Mouse (Mus musculus) gastrocnemius, adult 2 months (tissue): ENCODE data around the gene Platr17. TPM values are rescaled to one million over a fixed set of nuclear protein-coding genes. Genes with fewer than 3 reads are reported as not detected.

Experiments
- DNase-seq: peaks from one replicate; pipeline ENCODE4 v3.0.0; 2022
- H3K27ac ChIP-seq: fragments of 200-600 bp; 2 replicates; pipeline ENCODE4 v1.8.1; 2022; ENCODE audit warnings: mild to moderate bottlenecking
- H3K4me3 ChIP-seq: fragments of 200-600 bp; 2 replicates; pipeline ENCODE4 v1.8.1; 2022; ENCODE audit warnings: mild to moderate bottlenecking, moderate library complexity
- CTCF ChIP-seq: fragments of 200-600 bp; IDR thresholded peaks from 2 replicates; pipeline ENCODE4 v1.8.1; 2022; ENCODE audit warnings: antibody characterized with exemption, mild to moderate bottlenecking, moderate library complexity
- intact Hi-C: fragments of 180-260 bp; cut with DNase I; formaldehyde crosslinking; loops from one replicate; pipeline ENCODE4 v1.15.1; 2025
- microRNA-seq: library from miRNA; unstranded; fragments of <30 nt; microRNA quantifications from one replicate; pipeline ENCODE4 v1.2.0, GENCODE M21; 2021
- total RNA-seq, 2 experiments: library from RNA; stranded (reverse); gene quantifications; 2 replicates each; pipeline ENCODE4 v1.2.3; 2021

Gene Platr17
- total RNA-seq, 2 experiments from 2014 or later = not detected

DNA sequence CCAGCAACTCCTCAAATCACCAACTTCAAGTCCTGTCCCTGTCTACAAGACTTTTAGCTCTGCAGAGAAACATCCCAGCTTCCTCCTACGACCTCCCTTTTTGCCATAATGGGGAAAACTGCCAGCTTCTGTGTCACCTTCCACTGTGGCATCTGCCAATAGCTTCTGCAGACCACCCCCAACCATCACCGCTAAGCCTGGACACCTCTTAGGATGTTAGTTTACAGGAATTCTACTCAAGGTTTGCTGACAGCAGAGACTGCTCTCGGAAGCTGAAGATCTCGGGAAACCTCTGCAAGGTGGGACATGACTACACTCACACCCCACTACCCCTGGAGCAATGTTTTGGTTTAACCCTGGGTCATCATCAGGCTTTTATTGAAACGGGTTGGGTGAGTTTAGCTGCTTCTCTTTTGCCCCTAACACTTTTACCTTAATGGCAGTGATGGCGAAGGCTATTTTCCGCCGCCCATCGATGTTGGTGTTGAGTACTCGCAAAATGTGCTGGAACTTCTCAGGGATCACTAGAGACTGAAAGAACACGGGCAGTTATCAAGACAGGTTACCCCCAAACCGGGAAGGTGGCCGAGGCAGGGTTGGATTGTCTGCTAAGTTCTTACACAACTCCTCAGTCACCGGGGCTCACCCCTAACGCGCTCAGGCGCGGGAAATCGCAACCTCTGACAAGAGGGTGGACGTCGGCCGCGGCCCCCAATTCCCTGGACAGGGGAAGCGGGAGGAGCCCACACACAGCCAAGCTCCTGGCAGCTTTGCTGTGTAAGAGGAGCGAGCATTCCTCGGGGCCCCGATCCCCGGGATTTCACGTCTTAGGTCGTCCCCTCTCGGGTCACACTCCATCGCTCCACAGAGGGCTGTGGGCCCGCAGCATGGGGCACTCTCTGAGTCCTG lies 50.0 kb downstream of the Platr17 start:
- intact Hi-C loops = loop anchor here (2.0 to 5.0 kb wide), 2 partner anchors 14 to 67 kb away; partner anchors contain the start of genes Pfdn6, Ring1 and Wdr46
- no peak for TF ChIP-seq CTCF
- peak; percentile 66 for DNase-seq
- Histone ChIP-seq H3K4me3 (peak overlapping the region; percentile 92), H3K27ac (peak overlapping the region; percentile 98)

DNA sequence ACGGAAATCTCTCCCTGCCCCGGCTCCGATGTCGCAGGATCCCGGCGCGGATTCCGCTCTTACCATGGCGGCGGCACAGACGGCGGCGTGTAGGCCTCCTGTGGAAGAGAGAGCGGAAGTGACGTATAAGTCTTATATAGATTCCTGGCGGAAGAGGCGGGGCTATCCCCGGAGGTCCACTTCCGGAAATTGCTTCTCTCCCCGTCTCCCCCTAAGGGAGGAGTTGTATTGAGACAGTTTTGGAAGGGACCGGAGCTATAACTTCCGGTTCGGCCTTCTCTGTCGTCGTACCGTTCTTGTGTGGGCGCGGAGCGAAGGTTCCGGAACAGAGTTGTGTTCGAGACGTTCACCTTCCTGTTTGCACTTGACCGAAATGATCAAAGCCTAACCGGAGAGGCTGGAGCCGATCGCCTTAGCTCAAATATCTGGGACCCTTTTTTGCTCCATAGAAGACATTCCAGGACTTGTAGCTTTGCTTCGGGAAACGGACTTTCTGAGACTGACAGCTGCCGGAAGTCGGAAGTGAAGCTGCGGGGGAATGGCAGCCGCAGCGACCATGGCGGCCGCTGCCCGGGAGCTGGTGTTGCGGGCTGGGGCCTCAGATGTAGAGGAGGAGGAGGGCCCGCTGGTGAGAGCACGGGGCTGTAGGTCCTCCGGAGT lies 50.8 kb downstream of the Platr17 start, which contains the start of the genes Vps52 and Rps18:
Gene Vps52 (plus strand): TSS at position 258 of the 660 bp plus-strand sequence.
Gene Rps18 (minus strand): TSS at position 447 of the 660 bp plus-strand sequence.
- peak within 1 kb of the TSS; percentile 92 for H3K4me3 ChIP-seq
- H3K27ac ChIP-seq = peak within 1 kb of the TSS; percentile 98
- DNase-seq = peak; percentile 92
- TF ChIP-seq CTCF = no peak
- intact Hi-C loops = loop anchor here (2.0 to 5.0 kb wide), 2 partner anchors 15 to 67 kb away; partner anchors contain the start of genes Pfdn6, Ring1 and Wdr46

Small RNA genes lying within 50 kb of the gene (microRNA-seq; reads per million reads assigned to microRNA genes)
- not detected for gene Gm27740

Other genes with a start within 250 kb of the Platr17 start
- 10 to 100 TPM; 79.1 to 95.6 TPM for gene Hnrnpm, start 218.3 kb upstream of the Platr17 start, total RNA-seq
- 10 to 100 TPM; 88.8 to 90.7 TPM for gene March2, start 186.5 kb upstream of the Platr17 start, total RNA-seq
- 100 to 1,000 TPM; 134 to 150 TPM for gene Rab11b, start 144.6 kb upstream of the Platr17 start, total RNA-seq
- 1 to 10 TPM; 1.4 to 5.9 TPM for gene Angptl4, start 123.3 kb upstream of the Platr17 start, total RNA-seq
- gene Kank3, start 94.6 kb upstream of the Platr17 start, total RNA-seq = 10 to 100 TPM; 15.7 to 24.5 TPM
- gene Rps28, start 80.6 kb upstream of the Platr17 start, total RNA-seq = 100 to 1,000 TPM; 541 to 640 TPM
- 100 to 1,000 TPM; 351 to 407 TPM for gene Ndufa7, start 80.6 kb upstream of the Platr17 start, total RNA-seq
- 10 to 100 TPM; 13.8 to 16.1 TPM for gene Cd320, start 62.0 kb upstream of the Platr17 start, total RNA-seq
- gene Gm7029, start 31.3 kb upstream of the Platr17 start, total RNA-seq = not detected
- gene Kifc1, start 14.5 kb upstream of the Platr17 start, total RNA-seq = under 1 TPM; 0.23 to 0.33 TPM
- gene Daxx, start 4.3 kb downstream of the Platr17 start, total RNA-seq = 10 to 100 TPM; 13.3 to 13.9 TPM
- 10 to 100 TPM; 34.0 to 44.4 TPM for gene Tapbp, start 10.8 kb downstream of the Platr17 start, total RNA-seq
- gene Zbtb22, start 10.8 kb downstream of the Platr17 start, total RNA-seq = 10 to 100 TPM; 14.5 to 14.8 TPM
- gene Rgl2, start 24.4 kb downstream of the Platr17 start, total RNA-seq = 10 to 100 TPM; 31.4 to 34.0 TPM
- 10 to 100 TPM; 51.2 to 67.6 TPM for gene Pfdn6, start 35.2 kb downstream of the Platr17 start, total RNA-seq
- 1 to 10 TPM; 8.6 to 8.8 TPM for gene Wdr46, start 35.5 kb downstream of the Platr17 start, total RNA-seq
- gene B3galt4, start 46.4 kb downstream of the Platr17 start, total RNA-seq = 1 to 10 TPM; 1.3 to 1.4 TPM
- 10 to 100 TPM; 31.7 to 33.4 TPM for gene Vps52, start 50.7 kb downstream of the Platr17 start, total RNA-seq
- gene Rps18, start 50.9 kb downstream of the Platr17 start, total RNA-seq = 100 to 1,000 TPM; 364 to 443 TPM
- gene H2-K1, start 95.2 kb downstream of the Platr17 start, total RNA-seq = 10 to 100 TPM; 28.2 to 41.1 TPM
- 10 to 100 TPM; 11.6 to 12.8 TPM for gene Ring1, start 119.5 kb downstream of the Platr17 start, total RNA-seq
- gene H2-Ke6, start 122.9 kb downstream of the Platr17 start, total RNA-seq = 10 to 100 TPM; 69.9 to 82.3 TPM
- 10 to 100 TPM; 44.6 to 49.5 TPM for gene Slc39a7, start 126.5 kb downstream of the Platr17 start, total RNA-seq
- 10 to 100 TPM; 40.5 to 41.7 TPM for gene Rxrb, start 126.7 kb downstream of the Platr17 start, total RNA-seq
- 1 to 10 TPM; 3.0 to 9.6 TPM for gene Col11a2, start 134.3 kb downstream of the Platr17 start, total RNA-seq
- not detected for gene H2-Oa, start 187.2 kb downstream of the Platr17 start, total RNA-seq
- gene H2-DMa, start 214.4 kb downstream of the Platr17 start, total RNA-seq = 1 to 10 TPM; 3.0 to 3.1 TPM
- 10 to 100 TPM; 70.3 to 88.9 TPM for gene Brd2, start 217.5 kb downstream of the Platr17 start, total RNA-seq
- gene H2-DMb2, start 238.2 kb downstream of the Platr17 start, total RNA-seq = under 1 TPM; 0.46 to 0.47 TPM
- under 1 TPM; 0.38 to 0.61 TPM for gene H2-DMb1, start 247.9 kb downstream of the Platr17 start, total RNA-seq